Mouse (Mus musculus): ENCODE measurements at regions not wholly inside any gene's neighbourhood (a gene's known extent, or its start where the extent isn't known, plus 50 kb on each side); places are given as distances from the start of the nearest gene placed in this dataset.

DNA sequence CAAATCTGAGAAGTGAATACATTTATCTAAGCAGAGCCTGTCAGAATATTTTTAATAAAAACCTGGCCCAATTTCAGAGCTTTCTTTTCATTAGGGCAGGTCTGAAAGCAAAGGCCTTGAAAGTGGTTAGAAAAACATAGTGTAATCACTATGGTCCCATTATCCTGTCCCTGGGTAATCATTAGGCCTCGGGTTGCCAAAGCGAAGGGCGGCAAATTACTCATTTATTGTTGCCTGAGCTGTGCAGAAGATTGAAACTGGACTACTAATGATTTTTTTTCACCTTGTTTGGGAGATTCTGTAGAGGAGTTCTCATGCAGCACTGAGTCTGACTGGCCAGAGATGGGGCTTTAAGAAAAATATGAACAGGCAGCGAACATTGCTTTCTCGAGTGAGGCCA lies 63.7 kb upstream of the Prkd1 start:
- TF ChIP-seq CTCF (conservative IDR thresholded peaks at IDR 0.05; ENCODE audit: insufficient read depth, insufficient read length, low read depth, low read length) (no peak), POLR2A (IDR thresholded peaks at IDR 0.05; ENCODE audit: low read depth, low read length) (no peak)

Measured in kidney, adult 2 months (tissue).